Mouse (Mus musculus): ENCODE measurements around the gene Usb1.

The Usb1 gene

GRCm38 (mm10) chr8:95331720-95332436 lies at the start of gene Usb1, which contains the start of gene Zfp319:
Gene Usb1, plus strand, starts transcription at chr8:95332284.
Gene Zfp319, minus strand, starts transcription at chr8:95331950.
- DNase-seq (ENCODE audit: low read depth in 1 of 2, low spot score in 2 of 2), result peak; percentile 79 to 94

GRCm38 (mm10) chr8:95289066-95289650 lies 42.9 kb upstream of the Usb1 start:
- no peak for DNase-seq (ENCODE audit: low read depth in 1 of 2, low spot score in 2 of 2)

- peak; percentile 16 to 21 for DNase-seq (ENCODE audit: low read depth in 1 of 2, low spot score in 2 of 2)
These were observed 38.9 kb upstream of the Usb1 start for GRCm38 (mm10) chr8:95293172-95293571.

- DNase-seq (ENCODE audit: low read depth in 1 of 2, low spot score in 2 of 2), result no peak
These were observed 38.2 kb upstream of the Usb1 start for GRCm38 (mm10) chr8:95293891-95294290.

GRCm38 (mm10) chr8:95302410-95302809 lies 29.7 kb upstream of the Usb1 start:
- DNase-seq (ENCODE audit: low read depth in 1 of 2, low spot score in 2 of 2), result no peak

GRCm38 (mm10) chr8:95305526-95305925 lies 26.6 kb upstream of the Usb1 start:
- no peak for DNase-seq (ENCODE audit: low read depth in 1 of 2, low spot score in 2 of 2)

GRCm38 (mm10) chr8:95306431-95306830 lies 25.7 kb upstream of the Usb1 start, which contains the start of gene Cngb1:
Gene Cngb1, minus strand, starts transcription at chr8:95306585.
- DNase-seq (ENCODE audit: low read depth in 1 of 2, low spot score in 2 of 2), result no peak

GRCm38 (mm10) chr8:95310342-95310970 lies 21.6 kb upstream of the Usb1 start, which contains the start of gene Tepp:
Gene Tepp, plus strand, starts transcription at chr8:95310566.
- no peak for DNase-seq (ENCODE audit: low read depth in 1 of 2, low spot score in 2 of 2)

- DNase-seq (ENCODE audit: low read depth in 1 of 2, low spot score in 2 of 2), result no peak
These were observed 19.2 kb upstream of the Usb1 start for GRCm38 (mm10) chr8:95312836-95313235.

GRCm38 (mm10) chr8:95313857-95314256 lies 18.2 kb upstream of the Usb1 start:
- no peak for DNase-seq (ENCODE audit: low read depth in 1 of 2, low spot score in 2 of 2)

GRCm38 (mm10) chr8:95314707-95315106 lies 17.4 kb upstream of the Usb1 start:
- DNase-seq (ENCODE audit: low read depth in 1 of 2, low spot score in 2 of 2), result no peak

GRCm38 (mm10) chr8:95315350-95315749 lies 16.7 kb upstream of the Usb1 start:
- no peak for DNase-seq (ENCODE audit: low read depth in 1 of 2, low spot score in 2 of 2)

GRCm38 (mm10) chr8:95320224-95321139 lies 11.6 kb upstream of the Usb1 start:
- no peak for DNase-seq (ENCODE audit: low read depth in 1 of 2, low spot score in 2 of 2)

GRCm38 (mm10) chr8:95323201-95323600 lies 8.9 kb upstream of the Usb1 start:
- no peak for DNase-seq (ENCODE audit: low read depth in 1 of 2, low spot score in 2 of 2)

GRCm38 (mm10) chr8:95324646-95325045 lies 7.4 kb upstream of the Usb1 start:
- DNase-seq (ENCODE audit: low read depth in 1 of 2, low spot score in 2 of 2), result no peak

GRCm38 (mm10) chr8:95326822-95327221 lies 5.3 kb upstream of the Usb1 start:
- no peak for DNase-seq (ENCODE audit: low read depth in 1 of 2, low spot score in 2 of 2)

GRCm38 (mm10) chr8:95327866-95328465 lies 4.1 kb upstream of the Usb1 start:
- no peak for DNase-seq (ENCODE audit: low read depth in 1 of 2, low spot score in 2 of 2)

GRCm38 (mm10) chr8:95330367-95330766 lies 1.7 kb upstream of the Usb1 start:
- no peak for DNase-seq (ENCODE audit: low read depth in 1 of 2, low spot score in 2 of 2)

- DNase-seq (ENCODE audit: low read depth in 1 of 2, low spot score in 2 of 2), result no peak
These were observed 846 bp upstream of the Usb1 start for GRCm38 (mm10) chr8:95331156-95331719.

GRCm38 (mm10) chr8:95332437-95333199 lies 534 bp downstream of the Usb1 start:
- DNase-seq (ENCODE audit: low read depth in 1 of 2, low spot score in 2 of 2), result no peak
